Mouse (Mus musculus): ENCODE measurements around the gene Gp1ba.

DNA sequence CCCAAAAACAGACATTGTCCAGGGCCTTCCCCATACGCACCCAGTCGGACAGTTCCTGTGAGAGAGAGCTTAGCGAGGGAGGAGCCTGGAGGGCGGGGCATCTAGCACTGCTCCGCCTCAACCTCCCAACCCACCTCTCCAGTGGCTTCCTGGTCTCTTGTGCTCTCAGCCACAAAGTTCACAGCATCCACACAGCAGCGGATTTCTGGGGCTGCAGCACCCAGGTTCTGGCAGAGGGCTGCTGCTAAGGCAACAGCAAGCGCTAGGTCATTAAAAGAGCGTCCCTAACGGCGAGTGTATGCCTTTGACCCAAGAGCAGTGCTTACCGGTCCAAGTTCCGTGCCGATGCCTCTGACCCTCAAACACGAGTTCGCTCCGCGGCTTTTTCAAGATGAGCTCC lies 23.8 kb upstream of the Gp1ba start:
- no peak for TF ChIP-seq CTCF (conservative IDR thresholded peaks at IDR 0.05 in 1 of 2, IDR thresholded peaks at IDR 0.05 in 1 of 2; ENCODE audit: low read depth in 2 of 2, low read length in 2 of 2)
- no peak; the same call in 1 of the 2 replicates for TF ChIP-seq TCF12 (IDR thresholded peaks at IDR 0.05; ENCODE audit: low read depth, low read length)
- peak; percentile 58 for TF ChIP-seq POLR2A (IDR thresholded peaks at IDR 0.05; ENCODE audit: low read depth, low read length)
- no peak for TF ChIP-seq E2F4 (IDR thresholded peaks at IDR 0.05; ENCODE audit: insufficient replicate concordance, low read depth, low read length)
- no peak for TF ChIP-seq HCFC1 (IDR thresholded peaks at IDR 0.05; ENCODE audit: low read depth, low read length)
- TF ChIP-seq MXI1 (IDR thresholded peaks at IDR 0.05; ENCODE audit: low read depth, low read length) = no peak
- no peak for TF ChIP-seq ZNF384 (IDR thresholded peaks at IDR 0.05; ENCODE audit: low read depth, low read length)
- TF ChIP-seq SMC3 (IDR thresholded peaks at IDR 0.05; ENCODE audit: low read depth, low read length) = no peak
- TF ChIP-seq EP300 (IDR thresholded peaks at IDR 0.05; ENCODE audit: low read length) = no peak

Data from CH12.LX (cell line).